Mouse (Mus musculus) CH12.LX (cell line): ENCODE data around the gene Mogat2.

Experiments
- CTCF ChIP-seq, 2 experiments: IDR thresholded peaks in 1 of 2; conservative IDR thresholded peaks in 1 of 2; 2 replicates each; pipeline ENCODE4 v1.5.1; 2011 to 2012; ENCODE audit warnings: low read depth in 2 of 2, low read length in 2 of 2, improper control_type of control experiment in 1 of 2, inconsistent platforms in 1 of 2, mild to moderate bottlenecking in 1 of 2, moderate library complexity in 1 of 2
- E2F4 ChIP-seq: IDR thresholded peaks from 2 replicates; pipeline ENCODE4 v1.6.1; 2011; ENCODE audit warnings: low read depth, low read length, improper control_type of control experiment; ENCODE audit not compliant: insufficient replicate concordance
- ELF1 ChIP-seq: IDR thresholded peaks from 2 replicates; pipeline ENCODE4 v1.6.1; 2014; ENCODE audit warnings: low read depth, mild to moderate bottlenecking, inconsistent platforms, low read length, improper control_type of control experiment
- EP300 ChIP-seq: IDR thresholded peaks from 2 replicates; pipeline ENCODE4 v1.6.1; 2011; ENCODE audit warnings: low read length, improper control_type of control experiment
- ETS1 ChIP-seq: conservative IDR thresholded peaks from 2 replicates; pipeline ENCODE4 v1.6.1; 2012; ENCODE audit warnings: low read depth, mild to moderate bottlenecking, inconsistent platforms, low read length, improper control_type of control experiment, moderate library complexity
- HCFC1 ChIP-seq: IDR thresholded peaks from 2 replicates; pipeline ENCODE4 v1.6.1; 2012; ENCODE audit warnings: low read depth, mild to moderate bottlenecking, inconsistent platforms, low read length, improper control_type of control experiment
- JUN ChIP-seq: IDR thresholded peaks from 2 replicates; pipeline ENCODE4 v1.6.1; 2011; ENCODE audit warnings: low read depth, mild to moderate bottlenecking, low read length, improper control_type of control experiment, moderate library complexity; ENCODE audit not compliant: insufficient read depth
- JUND ChIP-seq: conservative IDR thresholded peaks from 2 replicates; pipeline ENCODE4 v1.6.1; 2011; ENCODE audit warnings: low read depth, low read length, improper control_type of control experiment
- NRF1 ChIP-seq: IDR thresholded peaks from 2 replicates; pipeline ENCODE4 v1.6.1; 2014; ENCODE audit warnings: low read depth, mild to moderate bottlenecking, inconsistent platforms, low read length, improper control_type of control experiment, moderate library complexity
- PAX5 ChIP-seq: IDR thresholded peaks from 2 replicates; pipeline ENCODE4 v1.6.1; 2012; ENCODE audit warnings: low read length, inconsistent platforms, mixed read lengths
- POLR2A ChIP-seq: IDR thresholded peaks from 2 replicates; pipeline ENCODE4 v1.6.1; 2011; ENCODE audit warnings: low read depth, mild to moderate bottlenecking, improper control_type of control experiment, low read length
- SIN3A ChIP-seq: IDR thresholded peaks from 2 replicates; pipeline ENCODE4 v1.6.1; 2012; ENCODE audit warnings: low read length, improper control_type of control experiment, inconsistent platforms
- UBTF ChIP-seq: IDR thresholded peaks from 2 replicates; pipeline ENCODE4 v1.6.1; 2012; ENCODE audit warnings: low read depth, mild to moderate bottlenecking, inconsistent platforms, low read length, improper control_type of control experiment, moderate library complexity
- USF1 ChIP-seq: IDR thresholded peaks from 2 replicates; pipeline ENCODE4 v1.6.1; 2014; ENCODE audit warnings: low read depth, mild to moderate bottlenecking, inconsistent platforms, low read length, improper control_type of control experiment

GRCm38 (mm10) chr7:99214621-99215185 is 23.7 kb downstream of the Mogat2 start:
- no peak for TF ChIP-seq ETS1
- TF ChIP-seq JUN = no peak
- TF ChIP-seq UBTF = no peak
- no peak for TF ChIP-seq EP300
- TF ChIP-seq NRF1 = no peak
- TF ChIP-seq JUND = no peak
- no peak for TF ChIP-seq POLR2A
- no peak for TF ChIP-seq SIN3A
- TF ChIP-seq E2F4 = no peak
- TF ChIP-seq USF1 = no peak
- no peak for TF ChIP-seq HCFC1
- no peak for TF ChIP-seq CTCF (conservative IDR thresholded peaks at IDR 0.05 in 1 of 2, IDR thresholded peaks at IDR 0.05 in 1 of 2; ENCODE audit: low read depth in 2 of 2, low read length in 2 of 2)
- no peak for TF ChIP-seq PAX5
- no peak for TF ChIP-seq ELF1
